Comparison of ENCODE assay signal across 17 mouse cellular contexts in the genomic region with DNA sequence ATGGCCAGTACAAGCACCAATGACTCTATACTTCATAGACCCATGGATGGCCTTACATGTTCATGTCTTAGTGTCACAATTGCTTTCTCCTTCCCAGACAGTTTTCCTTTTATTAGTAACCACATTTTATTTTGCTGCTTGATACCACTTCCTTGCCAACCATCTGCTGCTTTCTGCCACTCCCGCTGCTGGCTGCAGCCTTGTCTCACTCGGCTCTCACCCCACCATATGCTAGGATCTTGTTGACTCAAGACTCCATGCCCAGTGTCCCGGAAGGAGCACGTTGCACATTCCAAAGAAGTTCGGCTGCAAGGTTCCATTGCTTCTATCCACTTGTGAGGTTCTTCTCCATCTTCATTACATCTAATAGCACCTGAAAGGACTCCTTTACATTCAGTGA.
DNase-seq lines count a peak whose midpoint lies in the region; ATAC-seq and TF ChIP-seq lines count a peak whose summit lies in the region.
"Had no signal": no experiment of that assay in that cellular context is flagged by ENCODE, and none has a peak within 500 bp of the region (broad histone marks: within the 10 kb centered on the region; RNA-seq: fewer than 3 reads in every experiment).

No protein-coding gene starts in this region.

- WGBS in cerebellum, adult 2 months: 7% methylated on average over 5 of the region's 5 CpGs

- peaks cover 24% of the 10 kb centered on the region for H3K4me1 ChIP-seq in cerebellum, adult 2 months (ENCODE audit: control insufficient read depth, insufficient read depth, low read length)
- H3K4me1 ChIP-seq: hindbrain, embryonic 10.5 days; liver, embryonic 12.5 days had no signal

- H3K27ac ChIP-seq in cerebellum, adult 2 months (ENCODE audit: insufficient read depth, low read length): peak overlapping the region; percentile 35; the same call in 1 of the 2 replicates
- H3K27ac ChIP-seq: heart, adult 2 months; hindbrain, embryonic 10.5 days; liver, embryonic 12.5 days; macrophage had no signal

- 0 out of 2 replicates have a peak, but pooled peaks have one; percentile 36 for ATAC-seq in frontal cortex, adult (ENCODE audit: low TSS enrichment)
- ATAC-seq: activated CD4-positive, CD25-positive, alpha-beta regulatory T cell, adult 4 months; liver, embryonic 12.5 days; Patski had no signal

- no peak for TF ChIP-seq POLR2A in cerebellum, adult 2 months (IDR thresholded peaks at IDR 0.05; ENCODE audit: borderline replicate concordance, insufficient read depth, low read length)

- H3K27me3 ChIP-seq in cerebellum, adult 2 months (ENCODE audit: control insufficient read depth, insufficient read depth, low read length): no peaks in the 10 kb centered on the region
- H3K27me3 ChIP-seq: liver, embryonic 12.5 days; Patski had no signal

- intact Hi-C loops in left cerebral cortex, postnatal 4 days (cut with DNase I): no loop called here

- TF ChIP-seq CTCF in cerebellum, adult 2 months (IDR thresholded peaks at IDR 0.05; ENCODE audit: borderline replicate concordance, insufficient read depth, low read depth, low read length): no peak

- H3K4me3 ChIP-seq in cerebellum, adult 2 months (replicated peaks; ENCODE audit: insufficient read depth, low read depth, low read length): no peak overlapping the region
- H3K4me3 ChIP-seq: heart, adult 2 months; hindbrain, embryonic 10.5 days; liver, embryonic 12.5 days had no signal

- DNase-seq in frontal cortex, postnatal 25 days (ENCODE audit: low spot score in 2 of 2): no peak
- peak; percentile 48 for DNase-seq in left cerebral cortex, postnatal 4 days
- DNase-seq in left cerebral cortex, adult 11 months (ENCODE audit: low spot score): no peak
- DNase-seq in cerebellum, adult 2 months: peak; percentile 83 to 94
- DNase-seq in telencephalon, adult 2 months (ENCODE audit: low read depth, low spot score): peak; percentile 47
- DNase-seq in thymus, postnatal 0 days (ENCODE audit: low spot score): no peak
- DNase-seq: adrenal gland, postnatal 14 days; gastrocnemius, postnatal 14 days; heart, adult 2 months; lung, embryonic 14.5 days; thymus, adult 18-20 months had no signal

Comparison
In these comparisons a context has a peak if more than half of its experiments do, and no peak if none do; other contexts are left out.
1. DNase-seq: peak in left cerebral cortex, postnatal 4 days (single experiment), cerebellum, adult 2 months (2 of 2) and telencephalon, adult 2 months (single experiment); none in frontal cortex, postnatal 25 days (0 of 2), left cerebral cortex, adult 11 months (single experiment) and thymus, postnatal 0 days (single experiment).